Mouse (Mus musculus): ENCODE data around the gene Diablo. TPM values are rescaled to one million over a fixed set of nuclear protein-coding genes. Genes with fewer than 3 reads are reported as not detected.

The Diablo gene
- 114 and 121 TPM in 2 replicates for polyA plus RNA-seq (2015; fragmentation: Nextera tagmentation; extraction: Ambion mirVana)

DNA sequence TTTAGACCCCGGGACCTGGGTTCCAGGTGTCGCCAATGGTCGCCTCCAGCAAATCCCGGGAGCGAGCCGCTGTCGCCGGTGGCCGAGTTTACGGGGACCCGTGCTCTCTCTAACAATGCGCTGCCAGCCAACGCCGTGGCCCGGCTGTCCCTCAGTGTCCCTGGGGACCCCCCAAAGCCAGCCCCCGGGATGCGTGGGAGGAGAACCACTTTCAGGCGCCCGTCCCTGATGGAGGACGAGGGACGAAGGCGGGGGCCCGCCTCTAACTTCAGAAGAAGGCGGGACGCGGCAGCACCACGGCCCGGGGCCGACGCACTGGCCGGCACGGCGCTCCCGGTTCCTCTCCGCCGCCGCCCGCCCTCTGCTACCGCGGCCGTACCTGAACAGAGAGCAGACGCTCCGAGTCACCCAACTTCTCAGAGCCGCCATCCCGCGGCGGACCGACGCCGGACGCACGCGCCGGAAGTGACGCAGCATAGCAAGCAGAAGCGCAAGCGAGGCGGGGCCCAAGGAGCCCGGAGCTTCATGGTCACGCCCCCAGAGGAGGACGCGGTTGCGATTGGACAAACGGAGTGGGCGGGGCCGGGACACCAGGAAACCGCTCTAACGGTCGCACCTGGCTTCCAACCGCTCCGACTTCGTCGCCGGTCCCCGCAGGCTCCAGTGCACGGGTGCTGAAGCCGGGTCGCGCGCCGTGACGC, at the start of gene Diablo:
Diablo (minus strand) TSS at position 485 of the 701 bp plus-strand sequence.
- peaks cover 21% of the 10 kb centered on the region for H3K36me3 ChIP-seq
- no peaks in the 10 kb centered on the region for H3K9me3 ChIP-seq (replicated peaks)
- peak within 1 kb of the TSS; percentile 71 for H3K9ac ChIP-seq
- under 1% methylated on average over 82 of the region's 82 CpGs for WGBS
- H3K4me2 ChIP-seq = peak within 1 kb of the TSS; percentile 93
- peak; percentile 98 for ATAC-seq (replicated peaks; ENCODE audit: low FRiP score)
- peak within 1 kb of the TSS; percentile 42; the same call in 1 of the 2 replicates for H3K27ac ChIP-seq
- H3K4me3 ChIP-seq (replicated peaks) = peak within 1 kb of the TSS; percentile 82
- H3K27me3 ChIP-seq = no peaks in the 10 kb centered on the region
- peaks cover 23% of the 10 kb centered on the region for H3K4me1 ChIP-seq

DNA sequence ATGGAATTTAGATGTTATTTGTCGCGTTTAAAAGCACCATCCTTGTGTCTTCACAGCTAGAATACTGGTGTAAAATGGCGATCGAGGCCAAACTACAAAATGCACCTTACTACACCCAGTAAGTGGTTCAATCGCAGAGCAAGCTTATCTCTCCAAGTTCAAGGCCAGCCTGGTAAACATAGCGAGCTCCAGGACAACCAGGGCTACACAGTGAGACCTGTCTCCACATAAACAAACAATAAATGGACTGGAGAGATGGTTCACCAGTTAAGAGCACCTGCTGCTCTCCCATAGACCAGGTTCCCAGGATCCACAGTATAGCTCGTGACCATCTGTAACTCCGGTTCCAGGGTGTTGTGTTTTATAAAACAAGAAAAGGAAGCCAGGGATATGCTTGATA, 49.4 kb upstream of the Diablo start:
- Histone ChIP-seq H3K9ac (no peak overlapping the region), H3K4me3 (replicated peaks) (peak overlapping the region; percentile 82), H3K9me3 (replicated peaks) (no peaks in the 10 kb centered on the region), H3K27me3 (no peaks in the 10 kb centered on the region), H3K4me1 (peaks cover 11% of the 10 kb centered on the region), H3K4me2 (peak overlapping the region; percentile 88), H3K36me3 (peaks cover 22% of the 10 kb centered on the region), H3K27ac (no peak overlapping the region)
- 67% methylated on average over 8 of the region's 8 CpGs for WGBS
- 0 out of 2 replicates have a peak, but pooled peaks have one; percentile 19 for ATAC-seq (replicated peaks; ENCODE audit: low FRiP score)

DNA sequence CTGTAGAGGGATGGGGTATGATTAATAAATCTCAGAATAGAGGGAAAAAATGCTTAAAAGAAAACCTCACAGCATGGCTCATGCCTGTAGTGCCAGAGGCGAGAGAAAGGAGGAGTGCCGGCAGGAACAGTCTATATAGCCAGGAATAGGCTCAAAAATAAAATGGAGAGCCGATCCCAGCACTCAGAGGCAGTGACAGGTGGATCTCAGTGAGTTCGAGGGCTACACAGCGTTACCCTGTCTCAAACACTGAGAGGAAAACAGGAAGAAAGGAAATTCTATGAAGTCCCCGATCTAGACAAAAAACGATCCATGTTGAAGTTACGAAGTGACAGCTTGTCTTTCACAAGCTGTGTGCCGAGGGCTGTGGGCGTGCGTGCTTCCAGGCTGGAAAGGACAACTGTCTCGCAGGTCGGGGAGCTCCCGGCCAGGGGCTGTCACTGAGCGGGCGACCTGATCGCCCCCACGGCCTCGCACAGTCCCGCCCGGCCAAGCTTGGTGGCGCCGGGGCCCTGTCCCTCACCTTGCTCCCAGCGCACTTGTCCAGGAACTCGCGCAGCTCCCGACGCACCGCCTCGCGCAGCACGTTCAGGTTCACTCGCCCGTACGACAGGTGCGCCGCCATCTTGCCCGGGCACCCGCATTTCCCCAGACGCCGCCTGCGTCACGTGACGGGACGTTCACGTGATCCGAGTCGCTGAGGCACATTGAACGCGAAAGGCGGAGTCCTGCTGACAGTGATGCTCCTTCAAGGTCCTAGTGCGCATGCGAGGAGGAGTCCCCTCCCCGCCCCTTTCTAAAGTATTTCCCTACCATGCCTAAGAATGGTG, 48.6 kb upstream of the Diablo start, which contains the start of gene Vps33a:
Vps33a (minus strand) TSS at position 682 of the 830 bp plus-strand sequence.
- Histone ChIP-seq H3K4me1 (peaks cover 11% of the 10 kb centered on the region), H3K27me3 (no peaks in the 10 kb centered on the region), H3K36me3 (peaks cover 23% of the 10 kb centered on the region), H3K9me3 (replicated peaks) (no peaks in the 10 kb centered on the region), H3K4me3 (replicated peaks) (peak within 1 kb of the TSS; percentile 82), H3K27ac (peak within 1 kb of the TSS; percentile 61), H3K9ac (peak within 1 kb of the TSS; percentile 69), H3K4me2 (peak within 1 kb of the TSS; percentile 88)
- under 1% methylated on average over 54 of the region's 54 CpGs for WGBS
- peak; percentile 92 for ATAC-seq (replicated peaks; ENCODE audit: low FRiP score)

DNA sequence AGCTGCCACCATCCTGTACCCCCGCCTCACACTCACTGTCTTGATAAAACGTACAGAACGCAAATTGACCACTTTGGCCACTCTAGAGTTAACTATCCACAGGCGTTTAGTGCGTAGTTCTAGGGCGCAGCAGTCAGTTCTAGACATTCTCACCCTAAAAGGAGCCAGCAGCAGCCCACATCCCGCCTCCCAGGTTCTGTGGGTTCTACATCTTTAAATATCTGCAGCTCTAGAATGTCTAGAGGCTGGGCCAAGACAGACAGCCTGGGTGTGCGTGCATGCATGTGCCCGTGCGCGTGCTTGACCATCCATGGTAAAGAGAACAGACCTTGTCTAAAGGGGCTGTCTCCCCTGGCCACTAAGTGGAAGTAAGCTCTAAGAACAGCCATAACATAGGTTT, 37.2 kb upstream of the Diablo start:
- H3K36me3 ChIP-seq = peaks cover 94% of the 10 kb centered on the region
- H3K4me2 ChIP-seq = no peak overlapping the region
- H3K4me1 ChIP-seq = no peaks in the 10 kb centered on the region
- WGBS = 92% methylated on average over 11 of the region's 11 CpGs
- H3K9me3 ChIP-seq (replicated peaks) = no peaks in the 10 kb centered on the region
- no peak for ATAC-seq (replicated peaks; ENCODE audit: low FRiP score)
- H3K9ac ChIP-seq = no peak overlapping the region
- H3K4me3 ChIP-seq (replicated peaks) = no peak overlapping the region
- no peaks in the 10 kb centered on the region for H3K27me3 ChIP-seq
- no peak overlapping the region for H3K27ac ChIP-seq

DNA sequence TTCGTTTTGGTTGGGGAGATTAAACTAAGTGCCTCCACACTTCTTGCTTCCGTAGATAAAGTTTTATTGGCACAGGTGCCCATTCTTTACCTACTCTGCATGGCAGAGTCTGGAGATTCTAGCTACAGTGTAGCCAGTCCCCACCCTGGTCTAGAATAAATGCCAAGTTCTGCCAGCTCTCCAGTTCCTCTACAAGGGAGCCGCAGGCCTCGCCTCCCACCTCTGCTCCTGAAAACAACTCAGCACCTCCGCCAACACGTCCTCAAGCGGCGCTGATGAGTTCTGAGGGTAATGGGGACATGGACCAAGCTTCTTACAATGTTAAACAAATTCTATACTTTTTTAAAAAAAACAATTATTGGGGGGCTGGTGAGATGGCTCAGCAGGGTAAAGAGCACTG, 35.6 kb upstream of the Diablo start:
- Histone ChIP-seq H3K27ac (no peak overlapping the region), H3K4me3 (replicated peaks) (no peak overlapping the region), H3K9me3 (replicated peaks) (no peaks in the 10 kb centered on the region), H3K9ac (no peak overlapping the region), H3K27me3 (no peaks in the 10 kb centered on the region), H3K4me2 (no peak overlapping the region), H3K4me1 (no peaks in the 10 kb centered on the region), H3K36me3 (peaks cover 91% of the 10 kb centered on the region)
- 91% methylated on average over 8 of the region's 8 CpGs for WGBS
- no peak for ATAC-seq (replicated peaks; ENCODE audit: low FRiP score)

DNA sequence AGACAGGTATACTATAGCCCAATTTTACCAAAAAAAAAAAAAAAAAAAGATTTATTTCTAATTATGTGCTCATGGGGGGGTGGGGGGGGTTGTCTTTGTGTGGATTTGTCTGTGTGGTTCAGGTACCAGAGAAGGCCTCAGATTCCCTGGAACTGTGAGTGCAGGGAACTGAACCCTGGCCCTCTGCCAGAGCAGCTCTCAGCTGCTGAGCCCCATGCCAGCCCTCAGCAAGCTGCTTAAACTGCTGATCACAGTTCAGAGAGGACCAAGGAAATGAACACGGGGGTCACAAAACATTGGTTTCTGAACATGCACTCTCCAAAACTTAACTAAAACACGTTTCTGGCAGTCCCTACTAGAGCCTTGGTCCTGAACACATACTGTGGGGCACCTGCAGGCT, 32.5 kb upstream of the Diablo start:
- Histone ChIP-seq H3K9me3 (replicated peaks) (no peaks in the 10 kb centered on the region), H3K4me3 (replicated peaks) (no peak overlapping the region), H3K27ac (no peak overlapping the region), H3K9ac (no peak overlapping the region), H3K4me2 (no peak overlapping the region), H3K4me1 (no peaks in the 10 kb centered on the region), H3K36me3 (peaks cover 62% of the 10 kb centered on the region), H3K27me3 (no peaks in the 10 kb centered on the region)
- ATAC-seq (replicated peaks; ENCODE audit: low FRiP score) = no peak
- 72% methylated on average over 2 of the region's 2 CpGs for WGBS

DNA sequence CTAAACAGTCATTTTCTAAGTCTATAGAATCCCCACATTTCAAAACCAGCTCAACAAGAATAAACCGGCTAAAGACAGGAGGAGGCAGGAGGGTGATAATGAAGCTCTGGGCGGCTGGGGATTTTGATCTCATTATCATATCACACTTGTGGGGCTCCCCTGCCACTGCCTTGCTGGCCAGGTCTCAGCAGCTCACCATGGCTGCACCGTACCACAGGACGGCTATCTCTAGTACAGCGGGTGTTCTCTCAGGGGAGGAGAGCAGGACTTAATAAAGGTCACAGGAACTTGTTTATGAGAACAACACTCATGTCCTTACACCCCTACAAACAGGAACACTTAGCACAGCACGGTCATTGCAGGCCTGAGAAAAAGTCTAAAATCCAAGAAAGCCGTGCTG, 31.7 kb upstream of the Diablo start:
- H3K4me1 ChIP-seq = no peaks in the 10 kb centered on the region
- no peaks in the 10 kb centered on the region for H3K9me3 ChIP-seq (replicated peaks)
- H3K27ac ChIP-seq = no peak overlapping the region
- H3K4me3 ChIP-seq (replicated peaks) = no peak overlapping the region
- no peak for ATAC-seq (replicated peaks; ENCODE audit: low FRiP score)
- H3K9ac ChIP-seq = no peak overlapping the region
- H3K4me2 ChIP-seq = no peak overlapping the region
- H3K36me3 ChIP-seq = peaks cover 54% of the 10 kb centered on the region
- WGBS = 92% methylated on average over 7 of the region's 7 CpGs
- H3K27me3 ChIP-seq = no peaks in the 10 kb centered on the region

DNA sequence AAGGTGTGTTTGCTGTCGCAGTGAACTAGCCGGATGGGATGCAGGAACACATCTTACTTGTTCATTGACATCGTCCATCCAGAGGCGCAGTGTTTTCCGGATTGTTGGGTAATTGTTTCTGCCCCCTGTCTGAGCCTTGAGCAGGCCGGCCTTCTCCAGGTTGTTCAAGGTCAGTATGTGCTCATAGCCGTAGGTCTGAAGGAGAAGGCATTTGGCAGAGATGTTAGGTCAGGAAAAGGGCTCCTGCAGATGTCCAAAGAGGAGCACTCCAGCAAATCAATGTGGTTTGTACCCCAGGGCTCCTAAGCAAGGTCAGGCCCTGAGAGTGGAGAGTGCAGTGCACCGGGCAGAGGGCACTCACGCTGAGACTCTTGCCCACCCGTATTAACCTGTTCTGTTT, 9.8 kb upstream of the Diablo start:
- Histone ChIP-seq H3K4me2 (no peak overlapping the region), H3K9me3 (replicated peaks) (no peaks in the 10 kb centered on the region), H3K9ac (no peak overlapping the region), H3K27me3 (no peaks in the 10 kb centered on the region), H3K4me3 (replicated peaks) (no peak overlapping the region), H3K4me1 (no peaks in the 10 kb centered on the region), H3K27ac (no peak overlapping the region), H3K36me3 (peaks cover 86% of the 10 kb centered on the region)
- 94% methylated on average over 10 of the region's 10 CpGs for WGBS
- ATAC-seq (replicated peaks; ENCODE audit: low FRiP score) = no peak

DNA sequence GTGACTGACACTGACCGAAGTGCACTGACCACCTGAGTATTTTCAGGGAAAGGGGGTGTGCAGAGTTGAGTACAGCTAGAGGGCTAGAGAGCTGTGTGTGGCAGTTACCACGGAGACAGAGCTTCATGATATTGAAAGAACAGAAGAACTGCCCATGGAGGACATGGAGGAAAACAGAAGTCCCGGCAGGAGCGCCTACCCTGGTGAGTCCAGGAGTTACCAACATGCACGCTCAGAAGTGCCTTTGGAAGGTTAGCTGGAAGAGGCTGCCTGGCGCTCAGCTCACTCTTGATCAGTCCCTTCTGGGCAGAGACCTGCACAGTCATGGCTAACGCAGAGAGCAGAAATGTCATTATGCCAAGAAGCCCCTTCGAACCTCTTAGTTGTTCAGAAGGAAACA, 6.1 kb upstream of the Diablo start:
- Histone ChIP-seq H3K27ac (no peak overlapping the region), H3K9ac (no peak overlapping the region), H3K4me2 (no peak overlapping the region), H3K27me3 (no peaks in the 10 kb centered on the region), H3K36me3 (peaks cover 71% of the 10 kb centered on the region), H3K9me3 (replicated peaks) (no peaks in the 10 kb centered on the region), H3K4me3 (replicated peaks) (no peak overlapping the region), H3K4me1 (no peaks in the 10 kb centered on the region)
- 92% methylated on average over 8 of the region's 8 CpGs for WGBS
- ATAC-seq (replicated peaks; ENCODE audit: low FRiP score) = no peak

DNA sequence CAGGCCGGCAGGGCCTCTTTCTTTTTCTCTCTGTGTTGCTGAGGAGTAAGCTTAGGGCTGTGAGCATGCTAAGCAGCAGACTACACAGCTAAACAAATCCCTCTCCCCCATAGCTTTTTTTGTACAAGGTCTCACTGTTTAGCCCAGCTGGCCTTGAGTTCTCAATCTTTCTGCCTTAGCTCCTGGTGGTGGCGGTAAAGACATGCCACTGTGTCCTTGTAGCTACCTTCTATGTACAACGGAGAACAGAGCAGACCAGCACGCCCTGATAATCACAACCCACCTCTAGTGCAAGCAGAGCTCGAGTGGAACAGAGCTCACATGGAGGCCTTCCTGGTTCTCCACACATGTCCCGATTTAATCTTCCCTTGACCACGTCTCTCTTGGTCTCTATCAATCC, 4.7 kb upstream of the Diablo start:
- no peak for ATAC-seq (replicated peaks; ENCODE audit: low FRiP score)
- 81% methylated on average over 7 of the region's 7 CpGs for WGBS
- peaks cover 5% of the 10 kb centered on the region for H3K4me1 ChIP-seq
- peaks cover 58% of the 10 kb centered on the region for H3K36me3 ChIP-seq
- no peak overlapping the region for H3K27ac ChIP-seq
- no peaks in the 10 kb centered on the region for H3K27me3 ChIP-seq
- H3K4me3 ChIP-seq (replicated peaks) = no peak overlapping the region
- no peak overlapping the region for H3K9ac ChIP-seq
- H3K4me2 ChIP-seq = no peak overlapping the region
- H3K9me3 ChIP-seq (replicated peaks) = no peaks in the 10 kb centered on the region

DNA sequence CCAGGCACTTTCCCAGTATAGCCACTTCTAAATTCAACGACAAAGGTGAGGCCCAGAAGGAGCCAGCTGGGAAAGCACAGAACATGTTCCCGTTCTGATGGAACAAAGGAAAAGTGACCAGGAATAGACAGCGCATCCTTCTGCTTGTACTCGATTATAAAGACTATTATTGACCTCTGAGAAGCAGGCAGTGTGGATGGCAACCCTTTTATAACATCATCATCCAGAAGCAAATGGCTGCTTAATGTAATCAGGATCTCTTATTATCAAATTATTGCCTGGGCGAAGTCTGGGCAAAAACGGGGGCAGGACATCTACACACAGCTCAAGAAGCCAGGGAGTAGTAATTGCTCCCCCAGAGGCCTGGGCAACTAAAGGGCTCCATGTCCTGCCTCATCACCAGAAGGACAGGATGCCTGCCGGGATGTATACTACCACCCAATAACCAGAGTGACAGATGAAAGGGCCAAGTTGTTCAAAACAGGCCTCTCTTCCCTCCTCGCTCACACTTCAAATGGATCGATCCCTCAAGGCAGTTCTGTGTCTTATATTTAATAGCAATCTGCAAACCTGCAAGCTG, 2.0 kb upstream of the Diablo start:
- WGBS = 91% methylated on average over 9 of the region's 9 CpGs
- H3K27me3 ChIP-seq = no peaks in the 10 kb centered on the region

DNA sequence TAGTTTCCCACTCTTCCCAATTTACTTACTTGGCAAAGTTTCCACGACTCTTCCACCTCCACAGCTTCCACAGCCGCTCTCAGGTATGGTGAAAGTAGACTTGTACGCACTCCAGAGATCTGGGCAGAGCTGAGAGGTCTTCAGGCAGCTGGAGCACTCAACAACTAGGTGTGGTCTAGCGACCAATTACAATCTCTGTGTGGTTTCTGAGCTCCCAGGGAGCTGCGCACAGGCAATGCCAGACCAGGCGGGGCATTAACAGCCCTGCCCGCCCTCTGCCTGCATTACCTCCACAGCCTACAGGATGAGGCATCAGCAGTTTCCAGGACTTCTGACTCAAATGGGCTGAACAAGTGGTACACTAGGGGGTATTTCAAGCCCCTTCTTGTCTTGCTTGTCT, 1.3 kb upstream of the Diablo start, which contains the start of gene Gm49027:
Gm49027 (minus strand) TSS at position 208 of the 400 bp plus-strand sequence.
- ATAC-seq (replicated peaks; ENCODE audit: low FRiP score) = no peak
- peak within 1 kb of the TSS; percentile 93 for H3K4me2 ChIP-seq
- no peak within 1 kb of the TSS for H3K27ac ChIP-seq
- H3K4me3 ChIP-seq (replicated peaks) = peak within 1 kb of the TSS; percentile 82
- H3K36me3 ChIP-seq = peaks cover 25% of the 10 kb centered on the region
- no peak within 1 kb of the TSS for H3K9ac ChIP-seq
- 80% methylated on average over 7 of the region's 7 CpGs for WGBS
- no peaks in the 10 kb centered on the region for H3K27me3 ChIP-seq
- H3K9me3 ChIP-seq (replicated peaks) = no peaks in the 10 kb centered on the region
- H3K4me1 ChIP-seq = peaks cover 23% of the 10 kb centered on the region

More for the DNA sequence above, 2.0 kb upstream of the Diablo start:
- peaks cover 23% of the 10 kb centered on the region for H3K4me1 ChIP-seq
- no peak overlapping the region for H3K4me3 ChIP-seq (replicated peaks)
- no peak overlapping the region for H3K4me2 ChIP-seq
- H3K36me3 ChIP-seq = peaks cover 32% of the 10 kb centered on the region
- H3K9me3 ChIP-seq (replicated peaks) = no peaks in the 10 kb centered on the region
- ATAC-seq (replicated peaks; ENCODE audit: low FRiP score) = no peak
- no peak overlapping the region for H3K9ac ChIP-seq
- no peak overlapping the region for H3K27ac ChIP-seq

Measured in kidney, embryonic 15.5 days (tissue).